Mouse (Mus musculus) ovary, postnatal 36 days (tissue): ENCODE measurements around the gene Kcnv2.

Source experiments
- DNase-seq: peaks from one replicate; pipeline ENCODE4 v3.0.0; 2022; ENCODE audit warnings: low spot score, mixed read lengths

The Kcnv2 gene

DNA sequence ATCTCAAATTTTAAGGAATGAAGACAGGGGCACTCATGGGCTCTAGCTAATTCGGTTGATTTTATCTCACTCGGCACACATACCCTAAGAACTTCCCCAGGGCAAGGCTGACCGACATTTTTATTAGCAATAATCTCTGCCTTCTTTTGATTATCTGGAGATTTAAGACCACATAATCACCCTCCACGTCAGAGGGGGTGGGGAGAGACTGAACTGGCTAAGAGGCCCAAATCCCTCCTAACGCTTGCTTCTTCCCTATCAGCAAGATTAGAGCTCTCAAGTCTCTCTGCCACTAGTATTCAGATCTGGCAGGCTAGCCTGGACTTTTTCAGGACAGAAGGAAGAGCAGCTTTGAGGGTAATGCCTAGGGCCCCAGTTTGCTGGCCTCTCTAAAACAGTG is at the start of gene Kcnv2:
Kcnv2 (plus strand) TSS at position 308 of the 400 bp plus-strand sequence.
- DNase-seq, result no peak

DNA sequence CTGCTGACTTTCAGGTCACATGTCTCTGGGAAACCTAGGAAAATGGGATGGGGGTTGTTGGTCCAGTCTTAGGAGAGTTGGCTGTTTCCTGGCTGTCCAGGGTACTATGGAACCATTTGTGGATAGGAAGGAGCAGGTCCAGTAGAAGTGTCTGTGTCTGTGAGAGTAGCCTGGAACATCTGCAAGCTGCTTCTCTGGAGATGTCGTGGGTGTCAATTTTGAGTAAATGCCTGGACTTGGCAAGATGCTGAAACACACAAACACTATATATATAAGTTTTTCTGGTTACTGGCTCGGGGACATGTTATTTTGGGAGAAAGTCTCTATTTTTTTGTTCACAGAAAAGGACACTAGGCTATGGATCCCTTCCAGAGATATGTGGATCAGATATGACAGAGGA is 49.0 kb upstream of the Kcnv2 start:
- DNase-seq, result no peak

DNA sequence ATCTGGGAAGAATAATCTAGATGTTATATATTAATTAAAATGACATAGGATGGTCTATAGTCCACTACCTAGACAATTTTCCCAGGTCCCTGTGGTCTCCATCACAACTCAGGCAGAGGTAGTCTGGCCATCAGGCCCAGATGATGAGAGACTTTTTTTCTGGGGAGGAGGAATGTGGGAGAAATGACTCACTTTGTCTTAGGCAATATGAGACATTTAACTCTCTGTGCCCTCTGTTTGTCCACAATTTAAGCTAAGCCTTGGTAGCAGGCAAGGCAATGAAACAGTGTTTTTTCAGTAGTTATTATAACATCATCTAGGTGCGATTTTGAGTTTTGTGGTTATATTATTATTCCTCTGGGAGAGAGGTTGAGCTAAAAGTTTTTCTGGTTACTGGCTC is 48.0 kb upstream of the Kcnv2 start:
- no peak for DNase-seq

DNA sequence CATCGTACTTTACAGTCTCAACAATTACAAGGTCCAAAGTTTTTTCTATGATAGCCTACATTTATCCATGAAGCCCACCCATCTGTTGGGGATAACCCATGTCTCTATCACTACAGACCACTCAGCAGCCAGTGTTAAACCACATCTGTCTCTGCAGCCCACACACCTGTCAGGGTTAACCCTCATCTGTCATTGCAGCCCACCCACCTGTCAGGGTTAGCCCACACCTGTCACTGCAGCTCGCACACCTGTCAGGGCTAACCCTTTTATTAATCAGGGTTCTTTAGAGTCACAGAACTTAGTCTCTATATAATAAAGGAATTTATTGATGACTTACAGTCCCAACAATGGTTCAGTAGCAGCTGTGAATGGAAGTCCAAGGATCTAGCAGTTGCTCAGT is 43.2 kb upstream of the Kcnv2 start:
- no peak for DNase-seq

DNA sequence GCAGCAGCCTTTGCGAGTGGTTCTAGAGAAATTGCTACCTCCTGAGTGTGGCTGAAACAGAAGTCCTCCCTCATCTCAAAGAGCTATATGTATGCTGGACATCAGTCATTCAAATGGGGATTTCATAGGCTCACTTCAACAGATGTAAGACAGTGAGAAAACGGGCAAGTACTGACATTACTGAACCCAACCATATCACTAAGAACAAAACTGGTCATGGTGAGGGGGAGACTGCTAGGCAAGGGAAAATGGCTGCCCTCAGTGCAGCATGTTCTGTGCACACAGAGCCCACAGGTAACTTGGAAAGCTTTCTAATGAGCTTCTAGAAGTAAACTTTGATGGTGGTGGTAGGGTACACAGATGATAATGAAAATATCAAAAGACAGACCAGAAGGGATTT is 12.3 kb upstream of the Kcnv2 start:
- no peak for DNase-seq

DNA sequence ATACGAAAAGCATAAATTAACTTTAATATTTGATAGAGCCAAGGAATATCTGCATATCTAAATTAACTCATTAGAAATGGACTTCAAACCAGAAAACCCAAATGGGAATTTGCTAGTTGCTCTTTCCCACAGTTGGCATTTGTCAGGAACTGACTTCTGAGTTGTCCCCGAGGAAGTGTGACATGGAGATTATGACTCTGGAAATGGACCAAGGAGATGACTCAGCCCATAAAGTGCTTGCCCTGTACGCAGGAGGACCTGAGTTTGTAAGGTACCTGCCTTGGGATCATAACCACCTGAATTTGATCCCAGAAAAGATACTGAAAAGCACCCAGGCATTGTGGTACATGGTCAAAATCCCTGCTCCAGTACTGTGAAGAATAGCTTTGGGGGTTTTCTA is 11.1 kb upstream of the Kcnv2 start:
- no peak for DNase-seq

DNA sequence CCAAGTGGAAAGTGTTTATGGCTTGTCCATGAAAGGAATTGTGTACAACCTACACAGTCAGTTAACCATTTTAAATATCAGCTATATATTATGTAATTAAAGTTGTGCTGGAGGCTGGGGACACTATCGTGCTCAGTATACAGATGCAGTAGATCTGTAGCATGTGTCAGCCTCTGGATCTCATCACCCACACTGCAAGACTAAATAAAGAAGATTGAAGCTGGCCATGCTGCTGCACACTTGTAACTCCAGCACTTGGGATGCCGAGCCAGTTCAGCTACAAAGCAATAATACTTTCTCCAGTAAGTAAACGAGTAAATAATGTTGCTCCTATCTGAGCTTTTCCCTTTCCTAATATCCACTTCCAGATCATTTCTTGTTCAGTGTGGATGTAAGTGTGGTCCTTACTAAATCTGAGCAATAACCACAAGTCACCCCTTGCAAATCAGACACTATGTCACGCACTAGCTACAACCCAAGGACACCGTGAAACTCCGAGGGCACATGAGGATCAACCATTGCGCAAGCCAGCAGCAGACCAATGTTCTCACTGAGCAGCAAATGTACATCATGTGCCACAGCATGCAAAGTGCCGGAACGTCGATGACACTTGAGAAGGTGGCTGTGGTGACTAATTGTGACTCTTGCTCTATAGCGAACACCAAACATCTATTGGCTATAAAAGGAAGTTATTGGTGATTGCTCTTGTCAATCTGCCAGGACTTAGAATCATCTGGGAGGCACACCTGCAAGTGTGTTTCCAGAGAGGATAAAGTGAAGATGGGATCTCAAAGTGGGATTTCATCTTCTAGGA is 9.9 kb upstream of the Kcnv2 start:
- DNase-seq, result no peak

DNA sequence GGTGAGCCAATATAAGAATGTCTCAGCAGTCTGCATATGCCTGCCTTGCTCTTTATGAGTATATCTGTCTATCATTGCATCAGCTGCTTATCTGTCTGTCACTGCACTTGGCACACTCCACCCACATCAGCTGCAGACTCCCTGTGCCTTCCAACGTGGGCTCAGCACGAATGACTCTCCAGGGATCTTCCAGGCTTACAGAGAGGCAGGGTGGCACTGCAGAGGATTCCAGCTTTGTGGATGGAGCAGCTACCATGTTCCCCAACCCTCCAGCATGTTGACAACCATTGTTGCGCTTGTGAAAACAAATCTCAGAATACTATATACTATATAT is 9.3 kb upstream of the Kcnv2 start:
- no peak for DNase-seq

DNA sequence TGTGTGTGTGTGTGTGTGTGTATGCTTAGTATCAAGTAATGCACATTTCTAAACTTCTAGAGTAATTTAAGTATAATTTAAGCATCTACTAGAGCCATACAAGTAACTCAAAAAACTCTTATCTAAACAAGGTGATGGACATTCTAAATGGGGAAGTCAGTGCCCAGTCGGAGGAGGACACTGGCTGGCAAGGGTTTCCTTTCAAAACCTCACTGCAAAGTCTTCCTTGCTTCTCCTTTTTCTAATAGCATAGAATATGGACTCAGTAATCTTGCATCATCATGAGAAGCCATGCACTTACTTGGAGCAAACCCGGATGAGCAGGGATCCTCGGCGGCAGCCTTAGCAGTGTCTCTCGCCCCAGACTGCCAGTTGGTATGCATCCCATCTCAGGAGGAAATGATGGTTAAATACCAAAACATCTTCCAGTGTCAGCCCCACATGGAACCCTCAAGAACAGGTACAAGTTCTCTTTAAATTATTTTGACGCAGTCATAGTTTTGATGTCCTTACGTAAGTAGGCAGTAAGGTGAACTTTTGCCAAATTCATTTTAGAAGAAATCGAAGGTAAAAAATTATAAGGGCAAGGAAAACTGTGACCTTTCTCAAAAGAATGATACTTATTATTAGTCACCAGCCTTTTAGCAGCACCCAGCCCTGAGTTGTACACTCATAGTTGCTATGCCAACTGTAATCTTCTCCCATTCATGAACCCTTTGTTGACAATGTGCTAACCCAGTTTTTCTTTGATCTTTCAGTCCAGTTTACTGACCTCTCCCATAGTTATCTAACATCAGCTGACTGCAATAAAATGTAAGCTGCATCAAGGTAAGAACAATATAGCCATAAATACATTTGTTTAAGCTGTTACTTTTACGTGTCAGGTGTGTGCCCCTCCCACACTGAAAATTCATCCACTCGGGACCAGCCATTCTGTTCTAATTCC is 5.8 kb upstream of the Kcnv2 start:
- no peak for DNase-seq

DNA sequence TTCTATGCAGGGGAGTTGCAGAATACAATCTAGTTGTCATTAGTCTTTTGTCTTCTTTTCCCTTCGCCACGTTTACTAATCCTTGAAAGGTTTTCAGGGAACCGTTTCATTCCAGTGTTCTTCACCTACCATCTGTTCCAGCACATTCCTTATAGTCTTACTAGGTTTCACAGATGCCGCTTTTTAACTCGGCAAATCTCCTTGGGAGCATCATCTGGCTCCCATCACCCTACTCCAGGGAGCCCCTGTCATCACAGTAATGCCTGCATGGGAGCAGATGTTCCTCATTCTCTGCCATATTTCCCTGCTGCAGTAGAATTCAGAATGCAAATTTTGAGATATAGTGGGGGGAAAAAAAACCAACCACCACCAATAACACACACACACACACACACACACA is 5.1 kb upstream of the Kcnv2 start:
- DNase-seq, result no peak

DNA sequence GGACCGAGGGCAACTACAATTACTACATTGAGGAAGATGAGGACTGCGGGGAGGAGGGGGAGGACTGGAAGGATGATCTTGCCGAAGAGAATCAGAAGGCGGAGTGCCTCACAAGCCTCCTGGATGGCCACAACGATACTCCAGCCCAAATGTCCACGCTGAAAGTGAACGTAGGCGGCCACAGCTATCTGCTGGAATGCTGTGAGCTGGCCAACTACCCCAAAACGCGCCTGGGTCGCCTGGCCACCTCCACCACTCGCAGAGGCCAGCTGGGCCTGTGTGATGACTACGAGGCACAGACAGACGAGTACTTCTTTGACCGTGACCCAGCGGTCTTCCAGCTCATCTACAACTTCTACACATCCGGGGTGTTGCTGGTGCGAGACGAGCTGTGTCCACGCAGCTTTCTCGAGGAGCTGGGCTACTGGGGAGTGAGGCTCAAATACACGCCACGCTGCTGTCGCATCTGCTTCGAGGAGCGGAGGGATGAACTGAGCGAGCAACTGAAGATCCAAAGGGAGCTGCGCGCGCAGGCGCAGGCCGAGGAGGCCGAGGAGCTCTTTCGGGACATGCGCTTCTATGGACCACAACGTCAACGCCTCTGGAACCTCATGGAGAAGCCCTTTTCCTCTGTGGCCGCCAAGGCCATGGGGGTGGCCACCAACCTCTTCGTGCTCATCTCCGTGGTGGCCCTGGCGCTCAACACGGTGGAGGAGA is 681 bp downstream of the Kcnv2 start:
- no peak for DNase-seq

DNA sequence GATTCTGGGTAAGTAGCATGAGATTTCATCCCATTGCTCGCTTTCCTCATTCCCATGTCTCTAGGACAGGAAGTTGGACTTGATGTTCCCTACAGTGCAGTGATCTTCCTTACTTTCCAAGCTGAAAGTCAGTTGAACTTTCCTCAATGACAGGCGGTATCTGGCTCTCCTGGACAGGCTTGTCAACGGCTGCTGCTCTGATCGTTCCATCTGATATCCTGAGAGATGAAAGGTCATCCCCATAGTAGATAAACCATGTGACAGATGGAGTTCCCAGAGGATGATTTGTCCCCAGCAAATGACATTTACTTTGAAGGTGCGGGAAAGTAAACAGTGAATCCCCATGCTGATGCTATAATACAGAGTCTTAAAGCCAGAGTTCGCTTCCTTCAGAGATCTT is 3.2 kb downstream of the Kcnv2 start:
- no peak for DNase-seq

DNA sequence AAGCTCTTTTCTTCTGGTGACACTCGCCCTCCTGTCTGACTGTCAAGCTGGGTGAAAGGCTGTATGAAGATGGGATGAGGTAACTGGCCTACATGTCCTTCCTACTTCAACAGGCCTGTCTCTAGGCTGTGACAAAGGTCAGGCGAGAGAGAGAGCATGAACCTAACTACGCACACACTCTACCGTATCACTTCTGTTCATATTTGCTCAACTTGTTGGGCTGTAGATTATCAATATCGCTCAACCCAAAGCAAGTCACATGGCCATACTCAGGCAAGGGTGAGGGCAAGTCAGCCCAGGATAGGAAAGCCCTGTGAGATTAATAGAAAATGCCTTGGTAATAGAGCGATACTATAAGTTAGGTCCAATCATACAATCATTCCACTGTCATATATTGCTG is 5.2 kb downstream of the Kcnv2 start:
- no peak for DNase-seq

DNA sequence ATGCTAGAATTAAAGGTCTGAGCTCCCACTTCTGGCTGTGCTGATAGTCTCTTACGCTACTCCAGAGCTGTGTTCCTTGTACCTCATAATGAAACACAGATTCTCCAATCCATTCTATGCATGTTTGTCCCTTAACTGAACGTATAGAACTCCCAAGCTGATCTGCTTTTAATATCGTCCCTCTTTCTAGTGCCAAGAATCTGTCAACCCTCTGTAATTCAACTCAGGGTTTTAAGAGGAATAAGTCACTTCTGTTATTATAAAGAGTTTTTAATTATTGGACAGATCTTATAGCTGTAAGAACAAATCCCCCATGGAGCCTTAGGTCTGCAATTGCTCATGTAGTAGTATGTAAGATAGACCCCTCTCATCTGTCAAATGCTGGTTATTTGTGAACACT is 5.8 kb downstream of the Kcnv2 start:
- DNase-seq, result no peak

DNA sequence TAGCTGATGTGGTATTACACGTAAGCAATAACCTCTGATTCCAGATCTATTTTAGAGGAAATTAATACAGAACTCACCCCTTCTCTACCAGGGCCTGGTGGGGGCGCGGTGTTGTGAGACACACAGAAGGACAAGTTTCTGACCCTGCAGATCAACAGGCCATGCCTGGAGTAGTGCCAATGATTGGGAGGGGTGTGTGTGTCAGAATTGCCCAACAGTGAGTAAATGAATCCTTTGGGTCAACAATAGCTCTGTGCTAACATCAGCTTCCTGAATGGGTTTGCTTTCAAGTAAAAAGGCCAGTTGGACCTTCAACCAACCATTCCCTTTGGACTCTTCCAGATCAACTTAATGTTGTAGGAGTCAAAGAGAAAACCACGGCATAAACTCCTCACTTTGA is 6.3 kb downstream of the Kcnv2 start:
- no peak for DNase-seq

DNA sequence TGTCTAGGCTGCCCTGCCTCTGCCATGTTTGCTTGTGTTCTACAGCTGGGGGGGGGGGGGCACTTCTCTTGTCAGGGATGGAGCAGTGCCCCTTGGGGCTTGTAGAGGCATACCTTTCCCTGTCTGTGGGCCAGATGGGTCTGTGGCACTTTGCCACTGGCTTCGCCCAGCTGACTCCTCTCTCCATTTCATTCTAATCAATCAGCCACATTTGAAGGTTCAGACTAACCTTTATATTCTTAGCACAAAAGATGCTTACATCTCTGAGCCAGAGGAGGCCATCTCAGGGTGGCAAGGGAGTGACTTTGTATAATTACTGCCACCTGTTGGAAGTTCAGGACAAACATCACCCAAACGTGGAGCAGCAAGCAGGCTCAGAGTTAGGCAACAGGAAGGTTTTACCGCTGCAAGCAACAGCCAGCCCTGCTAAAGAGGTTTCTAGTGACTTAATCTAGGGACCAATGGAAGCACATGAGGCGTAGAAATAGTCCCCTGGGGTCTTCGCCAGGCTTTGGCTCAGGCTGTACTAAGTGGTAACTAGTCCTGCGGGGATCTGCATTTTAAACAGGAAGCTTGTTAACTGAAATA is 9.9 kb downstream of the Kcnv2 start:
- DNase-seq, result no peak

DNA sequence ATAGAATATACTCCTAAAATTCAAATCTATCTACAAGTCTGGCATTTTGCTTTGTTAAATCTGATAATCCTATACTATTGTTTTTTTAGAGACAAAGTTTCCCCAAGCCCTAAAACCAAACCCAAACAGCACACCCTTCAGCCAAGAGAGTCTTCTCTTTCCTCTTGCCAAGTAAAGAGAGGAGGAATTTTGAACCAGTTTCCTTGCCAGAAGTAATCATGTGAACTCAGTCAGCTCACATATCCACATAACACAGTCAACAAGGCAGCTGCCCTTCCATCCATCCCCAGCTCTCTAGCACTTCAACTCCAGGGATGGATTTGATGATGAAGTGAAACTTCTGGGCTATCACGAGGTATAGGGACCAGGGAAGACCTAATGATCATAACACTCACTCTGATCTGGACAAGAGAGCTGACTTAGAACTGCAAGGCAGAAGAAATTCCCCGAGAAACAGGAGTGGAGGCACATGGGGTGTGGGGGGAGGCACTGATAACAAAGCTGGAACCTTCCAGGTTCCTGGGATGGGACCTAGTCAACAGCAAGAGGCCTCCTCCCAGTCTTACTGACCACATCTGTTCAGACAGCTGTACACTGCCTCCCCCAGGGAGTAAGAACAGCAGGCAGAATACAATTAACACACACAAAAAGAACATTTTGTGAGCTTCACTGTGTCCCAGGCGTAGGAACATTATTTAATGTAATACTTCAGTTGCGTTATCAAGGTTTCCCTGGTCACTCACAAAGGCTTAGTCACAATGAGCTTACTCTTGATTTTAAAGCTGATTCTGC is 13.9 kb downstream of the Kcnv2 start:
- DNase-seq, result peak; percentile 22

DNA sequence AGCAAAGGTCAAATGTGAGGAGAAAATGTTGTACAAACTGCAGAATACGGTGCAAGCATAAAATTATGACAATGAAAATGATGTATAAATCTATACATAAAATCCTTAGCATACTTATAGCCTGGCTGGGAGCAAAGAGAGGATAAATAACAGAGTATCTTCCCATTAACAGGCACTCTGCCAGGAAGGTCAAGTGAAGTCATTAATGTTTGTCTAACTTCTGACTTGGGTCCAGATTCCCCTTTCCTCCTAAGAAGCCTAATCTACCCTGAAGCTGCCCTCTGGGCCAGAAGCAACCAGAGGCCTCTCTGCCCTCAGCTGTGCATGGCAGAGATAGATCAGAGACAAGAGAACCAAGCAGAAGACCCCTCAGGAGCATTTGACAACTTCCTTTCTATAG is 24.1 kb downstream of the Kcnv2 start:
- no peak for DNase-seq

DNA sequence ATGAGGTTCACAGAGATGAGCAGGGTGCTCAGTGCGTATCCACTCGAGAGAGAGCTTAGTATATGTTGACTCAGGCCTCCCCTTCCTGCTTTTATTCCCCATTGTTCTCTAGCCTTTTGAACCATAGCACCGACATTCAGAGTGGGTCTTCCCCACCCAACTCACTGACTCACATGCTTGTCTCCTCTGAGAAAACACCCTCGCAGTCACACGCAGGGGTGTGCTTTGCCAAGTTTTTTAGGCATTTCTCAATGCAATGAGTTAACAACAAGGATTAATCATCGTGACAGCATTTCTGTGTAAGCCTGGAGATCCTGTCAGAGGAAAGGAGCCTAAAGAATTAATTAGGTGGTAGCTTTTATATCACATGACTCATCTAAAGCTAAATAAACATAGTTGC is 29.3 kb downstream of the Kcnv2 start:
- no peak for DNase-seq

DNA sequence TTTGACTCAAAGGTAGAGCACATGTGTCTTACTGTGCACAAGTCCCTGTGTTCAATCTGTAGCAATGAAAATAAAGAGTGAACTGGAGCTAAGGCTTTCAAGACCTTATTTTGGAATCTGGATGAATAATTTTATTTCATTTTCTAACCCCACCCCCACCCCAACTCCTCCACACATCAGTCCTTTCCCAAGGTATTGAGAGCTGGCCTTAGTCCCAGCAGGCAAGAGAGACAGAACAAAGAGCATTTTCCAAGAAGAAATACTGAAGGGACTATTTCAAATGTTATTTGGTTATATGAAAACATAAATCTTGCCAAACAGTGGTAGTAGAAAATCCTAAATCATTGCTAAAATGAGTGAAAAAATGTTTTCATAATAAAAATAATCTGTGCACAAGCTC is 38.0 kb downstream of the Kcnv2 start:
- DNase-seq, result no peak

DNA sequence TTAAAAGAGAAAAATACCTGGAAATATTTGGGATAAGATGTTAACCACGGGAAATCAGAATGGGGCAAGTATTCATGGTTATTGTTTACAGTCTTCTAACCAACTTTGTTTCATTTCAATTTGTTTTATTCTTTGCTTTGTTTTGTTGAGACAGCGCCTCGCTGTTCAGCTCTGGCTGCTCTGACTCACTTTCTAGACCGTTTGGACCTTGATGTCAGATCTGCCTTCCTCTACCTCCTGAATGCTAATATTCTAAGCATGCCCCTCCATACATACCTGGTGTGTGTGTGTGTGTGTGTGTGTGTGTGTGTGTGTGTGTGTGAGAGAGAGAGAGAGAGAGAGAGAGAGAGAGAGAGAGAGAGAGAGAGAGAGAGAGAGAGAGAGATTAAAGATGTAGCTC is 41.5 kb downstream of the Kcnv2 start:
- no peak for DNase-seq

DNA sequence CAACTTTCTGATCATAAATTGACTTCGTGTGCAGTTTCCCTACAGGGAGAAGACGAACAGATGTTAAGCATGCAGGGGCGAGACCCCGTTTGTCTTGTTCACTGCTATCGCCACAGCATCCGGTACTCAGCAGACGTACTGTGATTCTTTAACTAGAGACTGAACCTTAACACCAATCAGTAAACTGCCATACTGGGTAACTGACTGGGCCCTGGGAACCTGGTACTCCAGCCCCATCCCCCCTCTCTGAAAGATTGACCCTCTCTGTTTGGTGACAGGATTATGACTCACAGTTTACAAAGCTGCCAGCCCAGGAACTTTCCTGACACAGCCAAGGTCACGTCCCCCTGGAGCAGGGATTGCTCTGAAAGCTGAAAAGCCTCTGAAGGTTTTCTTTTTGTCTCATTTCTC is 42.1 kb downstream of the Kcnv2 start:
- DNase-seq, result peak; percentile 73
